Mouse (Mus musculus) naive thymus-derived CD4-positive, alpha-beta T cell, adult 2 months (primary cell): ENCODE measurements around the gene Cdhr3.
A peak's percentile ranks its signal among the peaks of the same experiment; 100 is the strongest.

Experiments used
- DNase-seq: peaks from one replicate; pipeline ENCODE4 v3.0.0-alpha.2; 2011; ENCODE audit warnings: low read depth

The Cdhr3 gene

DNA sequence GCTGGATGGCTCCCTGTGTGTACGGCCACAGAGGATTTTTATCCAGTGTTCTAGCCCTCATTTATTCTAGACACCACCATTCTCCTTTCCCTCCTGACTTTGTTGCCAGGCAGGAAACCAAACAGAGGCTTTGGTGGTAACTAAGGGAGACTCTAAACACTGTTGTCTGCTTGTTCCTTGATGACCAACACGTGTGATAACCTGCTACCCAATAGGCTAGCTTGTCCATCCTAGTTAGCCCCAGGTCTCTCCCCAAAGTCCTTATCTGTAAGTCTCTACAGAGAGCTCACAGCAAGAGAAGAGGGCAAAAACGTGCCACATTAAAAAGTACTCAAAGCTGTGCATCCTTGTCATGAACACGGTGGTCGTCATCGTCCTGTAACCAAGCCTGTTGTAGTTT is at the start of gene Cdhr3:
TSS of gene Cdhr3 (minus strand) at position 101 of the 400 bp plus-strand sequence.
- DNase-seq, result no peak

DNA sequence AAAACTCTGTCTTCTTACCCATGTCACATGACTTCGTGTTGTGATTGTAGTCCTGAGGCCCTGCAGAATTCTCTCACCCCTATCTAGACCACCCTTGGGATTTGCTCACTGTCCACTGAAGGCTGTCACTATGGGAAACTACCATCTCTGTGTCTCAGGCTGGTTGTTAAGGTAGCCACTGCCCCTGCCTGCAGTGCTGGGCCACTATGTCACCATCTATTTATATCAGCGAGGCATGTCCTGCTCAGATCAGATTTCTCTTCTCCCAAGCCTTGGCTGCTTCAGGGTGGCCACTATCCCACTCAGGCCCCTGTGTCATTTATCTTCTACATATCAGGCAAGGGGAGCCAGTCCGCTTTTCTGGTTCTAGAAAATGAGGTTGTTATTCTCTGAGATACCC is 46.4 kb upstream of the Cdhr3 start:
- no peak for DNase-seq

DNA sequence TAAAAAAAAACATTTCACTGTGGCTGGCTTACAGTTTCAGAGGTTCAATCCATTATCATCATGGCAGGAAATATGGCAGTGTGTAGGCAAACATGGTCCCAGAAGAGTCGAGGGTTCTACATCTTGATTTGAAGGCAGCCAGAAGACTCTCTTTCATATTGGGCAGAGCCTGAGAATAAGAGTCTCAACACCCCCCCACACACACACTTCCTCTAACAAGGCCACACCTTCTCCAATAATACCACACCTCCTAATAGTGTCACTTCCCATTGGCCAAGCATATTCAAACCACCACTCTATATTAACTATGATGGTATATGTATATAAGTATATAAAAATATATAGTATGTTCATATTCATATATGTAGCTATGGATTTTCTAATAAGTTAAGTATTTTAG is 45.2 kb upstream of the Cdhr3 start:
- DNase-seq, result no peak

DNA sequence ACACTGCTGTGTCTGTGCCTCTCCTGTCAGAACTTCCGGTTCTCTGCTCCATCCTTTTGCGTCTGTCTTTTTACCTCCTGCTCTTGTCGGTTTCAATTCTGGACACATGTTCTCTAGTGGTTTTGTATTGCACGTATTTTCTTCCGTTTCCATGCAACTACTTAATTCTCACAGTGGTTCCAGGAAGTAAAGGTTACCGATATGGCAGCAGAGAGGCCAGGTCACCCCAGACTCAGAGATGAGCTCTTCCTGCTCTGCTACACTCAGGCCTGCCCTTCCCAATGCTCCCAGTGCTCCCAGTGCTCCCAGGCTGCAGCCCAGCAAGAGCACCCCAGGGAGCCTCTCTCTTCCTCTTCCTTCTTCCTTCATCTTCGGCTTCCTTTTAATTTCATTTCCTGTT is 39.1 kb upstream of the Cdhr3 start:
- DNase-seq, result peak; percentile 90

DNA sequence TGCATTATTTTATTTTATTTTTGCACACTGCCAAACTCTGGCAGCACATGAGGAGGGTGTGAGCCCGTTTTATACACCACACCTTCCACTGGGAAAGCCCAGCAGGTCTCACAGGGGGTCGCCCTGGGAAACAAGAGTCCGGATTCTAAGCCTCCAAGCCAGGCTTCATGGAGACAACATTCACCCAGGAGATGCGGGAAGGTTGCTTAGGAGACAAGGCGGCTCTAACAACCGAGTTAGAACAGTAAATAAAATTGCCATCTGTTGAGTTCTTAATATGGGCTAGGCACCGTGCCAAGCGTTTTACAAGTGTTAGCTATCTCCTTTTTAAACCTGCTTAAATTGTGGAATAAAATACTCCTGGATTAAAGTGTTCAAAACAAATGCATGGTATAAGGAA is 37.7 kb upstream of the Cdhr3 start:
- DNase-seq, result no peak

DNA sequence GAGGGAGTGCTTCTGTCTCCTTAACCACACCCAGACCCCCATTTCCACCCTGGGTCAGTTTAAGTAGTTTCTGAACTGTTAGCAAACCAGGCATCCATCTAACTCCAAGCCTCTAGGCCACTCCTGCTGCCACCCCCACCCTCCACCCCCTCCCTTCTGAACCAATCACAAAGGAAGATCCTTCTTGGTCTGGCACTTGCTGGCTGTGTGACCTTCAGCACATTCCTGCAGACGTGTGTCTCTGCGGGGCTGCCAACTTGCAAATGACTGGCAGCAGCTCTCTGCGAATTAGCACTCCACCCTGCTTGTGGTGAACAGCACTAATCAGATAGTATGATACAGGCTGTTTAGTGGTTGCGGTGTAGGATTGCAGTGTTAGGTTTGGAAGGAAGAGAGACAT is 36.7 kb upstream of the Cdhr3 start:
- DNase-seq, result peak; percentile 30

DNA sequence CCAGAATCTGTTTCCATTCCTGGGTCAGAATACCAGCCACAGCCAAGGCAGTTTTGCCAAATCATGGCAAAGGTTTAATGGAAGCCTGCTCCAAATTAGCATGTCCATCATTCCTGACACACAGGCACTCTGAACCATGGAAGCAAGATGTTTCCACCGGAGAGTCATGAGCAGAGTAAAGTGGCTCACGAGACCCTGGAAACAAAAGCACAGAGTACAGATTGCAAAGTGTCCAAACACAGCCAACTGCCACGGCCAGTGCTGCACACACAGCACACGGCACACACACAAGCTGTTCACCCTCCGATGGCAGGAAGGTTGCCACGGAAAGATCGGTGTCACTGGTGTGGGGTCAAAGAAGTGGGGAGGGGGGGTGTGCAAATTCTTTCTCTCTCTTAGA is 36.0 kb upstream of the Cdhr3 start:
- DNase-seq, result peak; percentile 20

DNA sequence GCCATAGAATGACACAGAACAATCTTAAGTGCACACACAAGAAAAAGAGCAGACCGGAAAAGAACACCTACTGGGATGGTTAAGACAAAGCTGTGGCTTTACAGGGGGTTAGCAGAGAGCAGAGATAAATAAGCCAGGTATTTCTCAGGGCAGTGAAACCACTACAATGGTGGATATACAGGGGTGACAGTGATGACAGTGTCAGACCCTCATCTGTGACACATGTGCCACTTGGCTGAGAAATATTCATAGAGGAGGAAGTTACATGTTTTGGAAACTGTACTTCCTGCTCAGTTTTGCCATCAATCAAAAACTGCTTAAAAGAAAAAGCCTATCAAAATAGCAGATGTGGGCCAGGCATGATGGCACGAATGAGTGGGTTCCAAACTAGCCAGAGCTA is 35.4 kb upstream of the Cdhr3 start:
- DNase-seq, result peak; percentile 63

DNA sequence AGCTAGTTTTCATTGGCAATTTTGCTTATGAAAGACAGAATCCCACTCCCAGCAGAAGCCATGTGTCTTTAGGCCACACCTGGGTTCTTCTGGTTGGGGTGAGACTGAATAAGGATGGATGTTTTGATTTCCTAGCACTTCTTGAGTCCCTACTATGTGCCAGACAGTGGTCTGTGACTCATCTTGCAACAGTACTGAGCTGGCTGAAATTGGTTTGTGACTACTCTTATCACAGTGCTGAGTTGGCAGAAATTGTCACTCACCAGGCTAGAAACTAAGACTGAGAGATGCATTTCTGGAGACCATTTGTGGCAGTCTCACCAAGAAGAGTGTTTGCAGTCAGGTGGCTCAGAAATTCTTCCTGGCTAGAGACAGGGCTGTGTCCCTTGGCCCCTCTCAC is 33.6 kb upstream of the Cdhr3 start:
- no peak for DNase-seq

DNA sequence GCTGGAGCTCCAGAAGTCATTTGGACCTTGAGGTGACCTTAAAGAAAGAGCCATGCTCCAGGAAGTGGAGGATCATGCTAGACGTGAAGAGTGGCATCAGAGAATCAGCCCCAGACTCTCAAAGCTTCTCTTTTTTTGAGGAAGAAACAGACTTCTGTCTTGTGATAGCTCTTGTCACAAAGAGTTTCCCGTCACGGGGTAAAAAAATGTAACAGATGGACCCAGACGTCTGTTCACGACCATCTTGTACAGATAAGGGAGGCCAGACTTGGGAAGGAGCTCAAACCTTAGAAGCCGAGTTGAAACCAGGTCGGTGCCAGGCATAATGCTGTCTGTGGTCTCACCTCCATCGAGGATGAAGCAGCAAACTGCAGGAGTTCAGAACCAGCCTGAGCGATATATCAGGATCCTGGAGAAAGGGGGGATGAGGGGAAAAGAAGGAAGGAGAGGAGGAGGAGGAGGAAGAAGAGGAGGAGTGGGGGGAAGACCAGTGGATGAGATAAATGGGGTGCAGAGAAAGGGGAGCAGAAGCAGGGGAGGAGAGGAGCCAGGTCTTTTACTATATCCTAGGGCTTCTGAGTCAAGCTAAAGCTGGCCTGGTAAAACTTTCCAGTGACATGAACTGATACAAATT is 33.0 kb upstream of the Cdhr3 start:
- no peak for DNase-seq

DNA sequence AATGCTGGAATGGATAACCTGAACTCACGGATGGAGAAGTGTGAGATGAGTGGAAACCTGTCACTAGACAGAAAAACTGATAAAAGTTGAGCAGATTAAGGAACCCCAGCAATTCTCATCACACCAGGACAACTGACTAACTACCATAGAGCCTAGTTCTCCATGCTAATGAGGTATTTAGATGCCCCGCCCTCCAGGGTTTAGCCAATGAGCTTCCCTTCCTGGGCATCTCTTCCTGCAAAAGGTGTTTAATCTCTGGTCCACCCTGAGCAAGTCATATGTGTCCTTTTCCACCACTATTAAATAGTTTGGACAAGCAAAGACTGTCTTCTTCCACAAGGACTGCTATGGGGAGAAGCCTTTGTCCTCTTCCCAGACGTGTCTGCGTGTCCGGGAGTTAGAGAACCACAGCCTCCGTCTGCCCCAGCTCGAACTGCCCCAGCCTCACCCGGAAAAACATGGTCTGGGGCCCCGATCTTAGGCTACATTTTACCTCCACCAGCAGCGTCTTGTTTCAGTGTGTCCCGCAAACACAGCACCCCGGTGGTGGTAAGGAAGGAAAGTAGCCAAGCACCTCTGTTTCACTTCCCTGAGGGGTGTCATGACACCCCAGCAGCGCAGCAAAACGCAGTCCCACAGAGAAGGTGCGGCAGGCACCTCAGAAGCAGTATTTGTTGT is 26.1 kb upstream of the Cdhr3 start:
- DNase-seq, result peak; percentile 25

DNA sequence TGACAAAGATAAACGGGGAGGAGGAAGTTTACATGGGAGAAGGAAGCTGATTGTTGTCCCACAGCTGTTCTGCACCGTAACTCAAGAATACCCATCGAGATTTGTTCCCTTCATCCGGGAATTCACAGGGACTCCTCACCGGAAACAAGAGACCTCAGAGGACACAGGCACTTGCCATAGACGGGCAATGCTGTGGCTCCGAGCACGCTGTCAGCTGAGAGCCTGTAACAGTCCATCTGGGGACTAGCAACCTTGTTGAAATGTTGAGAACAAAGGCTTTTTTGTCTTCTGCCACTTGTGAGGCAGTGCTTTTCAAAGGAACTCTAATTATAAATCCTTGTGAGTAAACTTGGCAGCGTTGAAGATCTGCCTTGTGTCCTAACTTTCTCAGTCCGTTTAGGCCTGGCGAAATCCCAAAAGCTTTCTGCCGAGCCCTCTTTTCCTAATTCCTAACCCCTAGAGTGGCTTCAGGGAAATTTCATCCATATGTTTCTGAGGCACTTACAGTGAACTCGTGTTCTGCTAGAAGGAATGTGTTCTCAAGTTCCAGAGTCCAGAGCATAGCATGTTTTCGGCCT is 18.3 kb upstream of the Cdhr3 start:
- peak; percentile 20 for DNase-seq

DNA sequence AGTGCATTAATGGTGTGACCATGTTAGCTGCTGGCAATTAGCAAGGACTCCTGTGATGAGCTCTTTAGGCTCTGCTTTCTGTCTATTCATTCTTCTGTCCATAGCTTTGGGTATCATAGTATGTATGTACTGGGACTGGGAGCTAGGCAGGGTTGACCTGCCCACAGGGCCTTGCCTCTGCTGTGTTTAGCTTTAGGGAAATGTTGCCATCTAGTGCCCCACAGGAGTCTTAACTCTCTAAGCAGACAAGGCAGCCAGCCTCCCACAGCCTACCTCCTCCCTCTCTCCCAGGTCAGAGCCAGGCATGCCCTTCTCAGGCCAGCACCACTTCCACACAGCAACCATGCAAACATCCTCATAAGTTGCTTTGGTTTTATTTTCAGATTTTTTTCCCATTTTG is 16.9 kb upstream of the Cdhr3 start:
- peak; percentile 76 for DNase-seq

DNA sequence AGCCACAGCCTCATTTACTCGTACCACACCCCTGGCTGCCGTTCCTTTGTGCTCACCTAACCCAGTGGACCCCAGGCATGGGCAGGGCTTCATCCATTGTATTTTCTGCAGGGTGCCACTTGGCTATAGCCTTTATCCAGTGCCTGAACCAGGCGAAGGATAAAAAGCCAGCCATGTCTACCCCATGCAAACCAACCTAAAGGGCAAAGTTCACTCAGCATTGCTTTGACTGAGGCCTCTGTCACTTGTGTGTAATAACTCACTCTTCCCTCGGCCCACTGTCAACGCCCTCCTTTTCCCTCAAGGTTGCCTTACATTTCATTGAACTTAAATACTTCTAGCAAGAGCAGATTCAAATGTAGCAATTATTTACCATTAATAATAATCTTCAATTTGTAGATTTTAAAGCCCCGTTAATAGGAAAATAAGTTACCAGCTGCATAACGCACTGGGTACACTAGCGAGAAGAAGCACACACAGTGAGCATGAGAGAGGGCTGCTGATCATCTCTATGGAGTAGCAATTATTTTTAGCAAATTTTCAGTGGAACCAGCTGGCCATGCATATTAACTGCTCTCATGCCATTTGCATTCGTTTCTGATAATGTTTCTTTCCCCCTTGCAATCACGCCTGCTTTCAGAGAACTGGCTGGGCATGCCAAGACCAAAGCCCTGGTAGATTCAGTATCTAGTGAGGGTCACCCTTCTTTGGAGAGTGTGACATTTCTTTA is 13.9 kb upstream of the Cdhr3 start:
- DNase-seq, result no peak

DNA sequence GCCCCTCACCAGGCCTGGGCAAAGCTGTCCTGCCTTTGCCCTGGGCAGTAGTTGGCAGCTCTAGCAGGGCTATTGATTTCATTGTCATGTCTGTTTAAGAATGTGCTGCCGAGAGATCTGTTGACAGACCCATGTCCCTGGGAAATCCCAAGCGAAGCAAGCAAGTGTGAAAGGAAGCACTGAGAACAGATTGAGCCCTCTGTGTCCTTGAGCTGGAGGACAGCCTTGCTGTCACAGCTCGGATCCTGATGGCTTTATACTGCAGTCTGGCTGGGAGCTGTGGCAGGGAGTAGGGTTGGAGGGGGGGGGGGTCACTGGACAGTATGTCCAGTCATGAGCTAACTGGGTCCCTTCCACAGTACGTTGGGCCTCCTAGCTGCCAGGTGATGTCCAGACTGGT is 13.0 kb upstream of the Cdhr3 start:
- no peak for DNase-seq

DNA sequence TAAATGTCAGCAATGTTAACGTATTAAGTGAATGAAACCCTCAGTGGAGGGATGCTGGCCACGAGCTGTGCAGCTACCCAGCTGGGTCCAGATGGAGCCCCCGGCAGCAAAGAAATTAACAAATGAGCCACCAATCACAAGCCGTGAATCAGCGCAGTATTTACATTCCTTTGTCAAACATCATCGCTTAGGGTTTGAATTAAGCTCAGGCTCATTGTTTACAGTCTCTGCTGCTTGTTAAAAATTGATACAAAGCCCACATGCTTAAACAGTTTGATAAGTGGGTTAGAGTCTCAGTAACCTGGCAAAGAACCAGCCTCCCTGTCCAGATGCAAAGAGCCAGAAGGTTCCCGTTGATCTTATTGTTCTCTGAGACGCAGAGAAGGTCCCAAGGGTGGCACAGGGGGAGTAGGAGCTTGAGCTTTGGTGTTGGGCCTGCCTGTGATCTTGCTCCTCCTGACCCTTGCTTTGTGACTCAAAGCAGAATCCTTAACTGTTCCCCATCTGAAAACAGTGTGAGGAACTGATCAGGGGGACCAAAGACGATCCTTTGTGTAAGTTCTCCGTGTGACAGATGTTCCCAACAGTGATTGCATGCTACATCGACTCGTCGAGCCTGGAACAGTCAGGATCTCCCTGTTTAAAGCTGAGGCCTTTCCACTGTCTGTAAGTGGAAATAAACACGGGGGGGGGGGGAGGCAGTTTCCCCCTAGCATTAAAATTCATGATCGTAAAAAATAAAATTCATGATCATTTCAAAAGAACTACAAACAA is 9.9 kb upstream of the Cdhr3 start:
- no peak for DNase-seq

DNA sequence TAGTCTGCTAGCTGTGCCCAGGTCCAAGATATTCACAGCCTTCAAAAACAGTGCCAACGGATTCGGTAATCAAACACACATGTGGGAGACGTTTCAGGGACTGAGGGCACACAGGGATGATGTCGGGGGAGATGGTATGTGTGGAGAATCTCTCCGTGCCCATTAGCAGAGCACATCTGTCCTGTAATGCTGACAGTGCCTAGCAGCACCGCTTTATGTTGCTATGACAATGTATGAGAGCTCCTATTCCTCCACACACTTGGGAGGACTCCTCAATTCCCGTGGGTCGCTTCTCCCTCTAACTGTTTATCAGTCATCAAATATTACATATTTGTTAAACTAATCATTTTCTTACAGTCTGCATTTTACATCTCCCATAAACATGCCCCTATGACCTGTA is 9.0 kb upstream of the Cdhr3 start:
- no peak for DNase-seq

DNA sequence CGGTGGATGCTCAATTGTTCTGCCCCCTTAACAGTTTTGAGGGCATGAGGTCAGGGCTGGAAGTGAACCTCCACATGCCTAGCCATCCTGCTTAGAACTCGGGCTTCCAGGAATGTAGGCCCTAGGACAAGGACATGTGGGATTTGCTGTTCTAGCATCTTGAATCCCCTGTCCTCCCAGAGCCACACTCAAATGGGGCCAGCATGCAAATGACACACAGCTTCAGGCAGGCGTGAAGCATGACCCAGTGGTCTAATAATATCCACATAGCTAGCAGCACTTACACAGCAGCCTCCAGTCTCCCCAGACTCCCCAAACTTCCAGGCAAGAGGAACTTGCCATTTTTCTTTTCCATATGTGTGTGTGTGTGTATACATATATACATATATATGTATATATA is 3.3 kb upstream of the Cdhr3 start:
- DNase-seq, result no peak

DNA sequence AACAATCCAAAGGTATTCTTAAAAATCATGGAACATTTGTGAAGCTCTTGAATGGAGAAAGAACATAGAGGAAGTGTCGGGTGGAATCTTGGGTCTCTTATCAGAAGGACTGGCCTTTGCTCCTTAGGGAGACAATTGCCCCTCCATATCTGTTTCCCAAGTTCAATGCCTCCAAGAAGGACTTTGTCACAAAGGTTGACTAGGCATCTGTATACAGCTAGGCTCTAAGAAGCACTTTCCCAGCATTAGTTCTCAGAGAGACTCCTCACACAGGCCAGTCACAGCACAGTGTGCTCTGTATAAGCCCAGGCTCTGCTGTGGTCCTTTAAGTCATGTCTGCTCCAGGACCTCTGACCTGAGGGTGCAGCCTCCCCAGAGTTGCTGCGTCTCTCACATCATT is 479 bp downstream of the Cdhr3 start:
- no peak for DNase-seq

DNA sequence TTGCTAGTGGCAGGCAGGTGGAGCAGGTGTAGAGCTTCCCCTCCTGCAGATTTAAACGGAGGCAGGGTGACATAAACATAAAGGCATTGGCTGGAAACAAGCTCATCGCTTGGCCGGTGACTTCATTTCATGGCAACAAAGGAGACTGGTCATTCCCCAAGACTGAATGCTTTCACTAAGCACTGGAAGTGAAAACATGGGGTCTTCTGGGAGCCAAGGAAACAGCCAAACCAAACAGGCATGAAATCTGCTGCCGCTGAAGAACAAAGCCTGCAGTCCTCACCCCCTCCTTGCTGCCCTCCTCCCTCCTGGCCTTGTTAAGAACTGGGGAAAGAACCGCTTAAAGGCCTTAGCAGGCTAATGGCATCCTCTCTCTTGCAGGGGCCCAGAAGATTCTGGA is 6.5 kb downstream of the Cdhr3 start:
- DNase-seq, result no peak

DNA sequence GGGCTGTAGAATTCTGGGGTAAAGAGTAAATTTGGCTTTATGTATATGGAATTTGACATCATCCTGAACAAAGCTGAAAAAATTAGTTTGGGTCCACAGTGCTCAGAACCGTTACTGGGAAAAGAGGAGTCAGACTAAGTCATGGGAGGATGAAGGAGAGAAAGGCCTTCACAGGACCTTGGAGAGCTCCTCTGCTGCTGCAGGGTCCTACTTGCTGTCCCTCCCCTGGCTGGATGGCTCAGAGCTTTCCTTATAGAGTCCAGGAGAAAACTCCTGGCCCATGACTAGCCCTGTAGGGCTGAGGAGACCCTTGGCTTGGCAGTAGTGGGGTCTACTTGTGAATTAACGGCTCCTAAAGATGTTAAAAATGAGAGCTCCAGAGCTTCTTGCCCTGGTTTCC is 8.0 kb downstream of the Cdhr3 start:
- no peak for DNase-seq

DNA sequence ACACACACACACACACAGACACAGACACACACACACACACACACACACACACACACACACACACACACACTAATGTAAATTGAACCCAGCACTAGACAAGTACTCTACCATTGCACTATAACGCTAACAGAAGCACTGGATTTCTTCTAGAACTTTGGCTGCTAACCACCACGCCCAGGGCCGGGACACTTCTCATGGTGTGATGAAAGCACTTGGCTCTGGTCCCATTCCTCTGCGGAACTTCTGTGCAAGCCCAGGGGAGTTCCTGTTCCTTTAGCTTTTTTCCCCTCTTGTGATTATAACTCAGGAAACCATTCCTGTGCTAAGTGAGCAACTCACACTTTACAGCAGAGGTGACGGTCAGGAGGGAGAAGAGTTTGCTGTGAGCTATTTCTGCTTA is 9.3 kb downstream of the Cdhr3 start:
- no peak for DNase-seq
